Mouse (Mus musculus) neural tube, embryonic 11.5 days (tissue): ENCODE results near the gene Nmd3. TPM values are rescaled to one million over a fixed set of nuclear protein-coding genes. Genes with fewer than 3 reads are reported as not detected.

Experiments
- ATAC-seq: fragments of 200-750 bp; cut with Nextera tagmentation; 2 replicates; pipeline ENCODE4 v1.8.0; 2017; ENCODE audit warnings: moderate number of reproducible peaks, mild to moderate bottlenecking, moderate TSS enrichment, moderate library complexity; ENCODE audit not compliant: insufficient read depth, low FRiP score, low TSS enrichment
- DNase-seq: peaks from one replicate; pipeline ENCODE4 v3.0.0-alpha.2; 2015; ENCODE audit warnings: low spot score
- H3K27ac ChIP-seq: fragments of 300-500 bp; sonication (generic); 2 replicates; pipeline ENCODE4 v1.5.1; 2014; ENCODE audit warnings: low read depth, mild to moderate bottlenecking, low read length
- H3K27me3 ChIP-seq: fragments of 300-500 bp; sonication (generic); 2 replicates; pipeline ENCODE4 v1.6.1; 2014; ENCODE audit warnings: mild to moderate bottlenecking, low read length, mixed read lengths; ENCODE audit not compliant: control insufficient read depth, insufficient read depth
- H3K36me3 ChIP-seq: fragments of 300-500 bp; sonication (generic); 2 replicates; pipeline ENCODE4 v1.6.1; 2014; ENCODE audit warnings: mild to moderate bottlenecking, low read length, moderate library complexity, mixed read lengths; ENCODE audit not compliant: control insufficient read depth, insufficient read depth
- H3K4me1 ChIP-seq: fragments of 300-500 bp; sonication (generic); 2 replicates; pipeline ENCODE4 v1.6.1; 2014; ENCODE audit warnings: low read length, mixed read lengths; ENCODE audit not compliant: control insufficient read depth, insufficient read depth
- H3K4me2 ChIP-seq: fragments of 300-500 bp; sonication (generic); 2 replicates; pipeline ENCODE4 v1.6.1; 2014; ENCODE audit warnings: low read depth, mild to moderate bottlenecking, moderate library complexity
- H3K4me3 ChIP-seq: fragments of 300-500 bp; sonication (generic); 2 replicates; pipeline ENCODE4 v1.5.1; 2014; ENCODE audit warnings: low read depth, low read length
- H3K9ac ChIP-seq: fragments of 300-500 bp; sonication (generic); 2 replicates; pipeline ENCODE4 v1.6.1; 2014; ENCODE audit warnings: mild to moderate bottlenecking, low read length
- H3K9me3 ChIP-seq: fragments of 300-500 bp; sonication (generic); 2 replicates; pipeline ENCODE4 v1.6.1; 2016; ENCODE audit warnings: low read length; ENCODE audit not compliant: control insufficient read depth
- WGBS: fragments of 180-500 bp; shearing (Covaris S2); extraction: QIAGEN DNeasy Blood & Tissue Kit; methylation state at CpG from one replicate; pipeline ENCODE4 v1.1.7; 2014; 5-methylcytosine and 5-hydroxymethylcytosine counted together
- polyA plus RNA-seq: library from polyadenylated mRNA; unstranded; fragments of >200 nt; fragmentation: Nextera tagmentation; extraction: Ambion mirVana; gene quantifications from 2 replicates; pipeline ENCODE4 v1.2.1, GENCODE M21; 2014

Nmd3 gene
- polyA plus RNA-seq, 1 experiment from 2014 or later: 144 TPM

- 68% methylated on average over 4 of the region's 4 CpGs for WGBS
- H3K4me1 ChIP-seq: no peaks in the 10 kb centered on the region
- no peak for ATAC-seq
Measured at GRCm38 (mm10) chr3:69779246-69779796, 57.5 kb downstream of the Nmd3 start.

GRCm38 (mm10) chr3:69792823-69793417, 71.1 kb downstream of the Nmd3 start:
- ATAC-seq: no peak
- Histone ChIP-seq H3K4me3 (no peak overlapping the region), H3K4me1 (no peaks in the 10 kb centered on the region; the same call in 1 of the 2 replicates), H3K27me3 (no peaks in the 10 kb centered on the region), H3K4me2 (no peak overlapping the region), H3K27ac (no peak overlapping the region), H3K36me3 (no peaks in the 10 kb centered on the region), H3K9me3 (no peaks in the 10 kb centered on the region), H3K9ac (no peak overlapping the region)
- DNase-seq: no peak
- 76% methylated on average over 3 of the region's 3 CpGs for WGBS

More at GRCm38 (mm10) chr3:69779246-69779796, 57.5 kb downstream of the Nmd3 start:
- Histone ChIP-seq H3K27me3 (no peaks in the 10 kb centered on the region), H3K4me2 (no peak overlapping the region), H3K9ac (no peak overlapping the region), H3K9me3 (no peaks in the 10 kb centered on the region), H3K27ac (no peak overlapping the region), H3K4me3 (no peak overlapping the region), H3K36me3 (no peaks in the 10 kb centered on the region)
- DNase-seq: no peak

GRCm38 (mm10) chr3:69797533-69797932, 75.7 kb downstream of the Nmd3 start:
- ATAC-seq (no peak), DNase-seq (no peak)
- Histone ChIP-seq H3K36me3 (no peaks in the 10 kb centered on the region), H3K9me3 (no peaks in the 10 kb centered on the region), H3K27me3 (no peaks in the 10 kb centered on the region), H3K4me2 (no peak overlapping the region), H3K27ac (no peak overlapping the region), H3K4me3 (no peak overlapping the region), H3K9ac (no peak overlapping the region), H3K4me1 (no peaks in the 10 kb centered on the region)
- WGBS: 88% methylated on average over 4 of the region's 4 CpGs

DNA sequence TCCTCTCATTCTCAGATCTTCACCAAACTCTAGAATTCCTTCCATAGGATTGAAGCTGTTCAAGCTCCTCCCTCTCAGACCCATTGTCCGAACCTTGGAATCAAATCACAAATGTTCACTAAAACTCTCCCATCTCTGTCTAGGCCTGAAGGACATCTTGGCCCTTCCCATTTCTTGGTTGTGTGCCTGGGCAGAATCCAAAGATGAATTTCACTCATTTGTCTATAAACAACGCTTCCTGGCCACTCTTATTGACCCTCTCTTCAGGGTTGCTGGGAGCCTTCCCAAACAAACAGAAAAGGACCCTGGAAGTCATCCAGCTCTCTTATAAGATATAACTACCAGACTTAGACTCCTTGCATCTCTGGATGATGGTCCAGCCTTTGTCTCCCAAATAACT, 76.2 kb downstream of the Nmd3 start:
- no peak overlapping the region for H3K4me2 ChIP-seq
- H3K4me3 ChIP-seq: no peak overlapping the region
- ATAC-seq (no peak), DNase-seq (no peak)
- H3K27me3 ChIP-seq: no peaks in the 10 kb centered on the region
- H3K9ac ChIP-seq: no peak overlapping the region
- H3K27ac ChIP-seq: no peak overlapping the region
- H3K36me3 ChIP-seq: no peaks in the 10 kb centered on the region
- no peaks in the 10 kb centered on the region for H3K4me1 ChIP-seq
- 89% methylated on average over 2 of the region's 2 CpGs for WGBS
- no peaks in the 10 kb centered on the region for H3K9me3 ChIP-seq

DNA sequence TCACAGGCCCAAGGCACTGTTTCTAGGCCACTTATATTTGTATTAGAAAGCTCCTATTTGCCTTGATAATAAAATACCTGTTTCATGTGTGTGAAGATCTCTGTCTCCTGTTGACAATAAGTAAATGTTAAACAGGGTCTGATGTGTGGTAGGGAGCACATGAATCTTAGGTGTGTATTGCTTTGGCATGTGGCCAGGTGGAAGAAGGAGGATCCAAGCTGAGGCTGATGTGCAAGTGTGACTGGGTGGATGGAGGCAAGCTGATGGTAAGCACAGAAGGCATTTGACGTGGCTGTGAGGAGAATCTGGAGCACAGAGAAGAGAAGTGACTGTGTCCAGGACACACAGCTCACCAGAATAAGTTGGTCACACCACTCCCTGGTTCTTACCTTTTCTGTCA, 77.3 kb downstream of the Nmd3 start:
- H3K4me2 ChIP-seq: no peak overlapping the region
- H3K27ac ChIP-seq: no peak overlapping the region
- H3K27me3 ChIP-seq: no peaks in the 10 kb centered on the region
- 73% methylated on average over 1 of the region's 1 CpGs for WGBS
- no peaks in the 10 kb centered on the region for H3K4me1 ChIP-seq
- no peak for DNase-seq
- no peaks in the 10 kb centered on the region for H3K9me3 ChIP-seq
- no peak for ATAC-seq
- H3K9ac ChIP-seq: no peak overlapping the region
- no peak overlapping the region for H3K4me3 ChIP-seq
- H3K36me3 ChIP-seq: no peaks in the 10 kb centered on the region

- H3K36me3 ChIP-seq: no peaks in the 10 kb centered on the region
- no peaks in the 10 kb centered on the region for H3K9me3 ChIP-seq
- peak; percentile 40 for DNase-seq
- 48% methylated on average over 7 of the region's 7 CpGs for WGBS
- no peak overlapping the region for H3K27ac ChIP-seq
- no peaks in the 10 kb centered on the region for H3K4me1 ChIP-seq
- no peak overlapping the region for H3K9ac ChIP-seq
- ATAC-seq: no peak
- H3K4me2 ChIP-seq: no peak overlapping the region
- H3K4me3 ChIP-seq: no peak overlapping the region
- H3K27me3 ChIP-seq: no peaks in the 10 kb centered on the region
Measured at GRCm38 (mm10) chr3:69800829-69801384, 79.1 kb downstream of the Nmd3 start.

- Histone ChIP-seq H3K27me3 (no peaks in the 10 kb centered on the region), H3K4me1 (no peaks in the 10 kb centered on the region), H3K9ac (no peak overlapping the region), H3K9me3 (no peaks in the 10 kb centered on the region), H3K27ac (no peak overlapping the region), H3K4me3 (no peak overlapping the region), H3K4me2 (no peak overlapping the region), H3K36me3 (no peaks in the 10 kb centered on the region)
- ATAC-seq (no peak), DNase-seq (no peak)
- 78% methylated on average over 1 of the region's 1 CpGs for WGBS
Measured at GRCm38 (mm10) chr3:69803137-69803536, 81.4 kb downstream of the Nmd3 start.
